Mouse (Mus musculus): ENCODE results near the gene 6430548M08Rik. TPM values are rescaled to one million over a fixed set of nuclear protein-coding genes. Genes with fewer than 3 reads are reported as not detected.

The 6430548M08Rik gene
- total RNA-seq (2021), result 100 to 1,000 TPM in 1 of 2 experiments, 10 to 100 TPM in 1; 77.7 to 152 TPM
- long read RNA-seq, experiment 1, full-length matches to known transcripts, result 19 of 60 reads
- long read RNA-seq, experiment 1, partial matches to known transcripts, result 36 of 60 reads
- long read RNA-seq, experiment 1, other reads (novel, unspliced or antisense), result 5 of 60 reads
- long read RNA-seq, experiment 2, full-length matches to known transcripts, result 2 of 14 reads
- long read RNA-seq, experiment 2, partial matches to known transcripts, result 1 of 14 reads
- long read RNA-seq, experiment 2, other reads (novel, unspliced or antisense), result 11 of 14 reads

DNA sequence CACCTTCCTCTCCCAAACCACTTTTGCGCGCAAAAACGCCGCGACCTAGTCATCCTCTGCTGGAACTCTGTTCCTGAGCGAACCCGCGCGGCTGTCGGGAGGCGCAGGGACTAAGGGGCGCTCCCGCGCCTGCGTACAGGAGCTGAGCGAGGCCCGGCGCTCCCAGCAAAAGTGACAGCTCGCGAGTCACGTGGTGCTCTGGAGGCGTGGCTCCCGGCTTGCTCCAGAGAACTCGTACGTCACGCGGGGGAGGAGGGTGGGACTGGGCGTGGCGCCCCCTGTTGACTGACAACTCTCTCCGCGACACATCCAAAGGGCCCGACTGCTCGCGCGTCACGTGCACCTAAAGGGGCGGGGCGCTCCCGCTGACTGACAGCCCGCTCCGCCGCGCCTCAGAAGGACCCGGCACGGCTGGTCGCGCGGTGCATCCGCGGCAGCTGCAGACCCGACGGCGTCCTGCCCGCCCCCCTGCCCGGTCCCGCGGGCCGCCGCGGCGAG lies at the start of gene 6430548M08Rik:
TSS of gene 6430548M08Rik (plus strand) at position 395 of the 498 bp plus-strand sequence.
- DNase-seq, result peak; percentile 100

DNA sequence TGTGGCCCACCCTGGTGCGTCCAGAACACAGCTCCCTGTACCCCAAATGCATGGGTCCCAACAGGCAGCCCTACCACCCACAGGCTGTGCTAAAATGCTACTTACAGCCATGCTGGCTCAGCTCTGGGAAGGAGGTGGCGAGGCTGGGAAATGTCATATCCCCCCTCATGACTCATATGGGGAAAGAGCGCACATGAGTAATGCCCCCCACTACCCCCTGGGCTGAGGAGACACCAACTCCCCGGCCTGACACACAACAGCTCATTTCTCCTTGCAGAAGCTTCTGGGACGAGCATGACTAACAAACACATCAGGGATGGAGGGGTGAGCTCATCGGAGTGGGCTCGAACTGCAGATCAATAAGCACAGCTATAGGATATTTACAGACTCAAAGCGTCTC lies 48.3 kb upstream of the 6430548M08Rik start:
- peak; percentile 19 to 40 for DNase-seq

DNA sequence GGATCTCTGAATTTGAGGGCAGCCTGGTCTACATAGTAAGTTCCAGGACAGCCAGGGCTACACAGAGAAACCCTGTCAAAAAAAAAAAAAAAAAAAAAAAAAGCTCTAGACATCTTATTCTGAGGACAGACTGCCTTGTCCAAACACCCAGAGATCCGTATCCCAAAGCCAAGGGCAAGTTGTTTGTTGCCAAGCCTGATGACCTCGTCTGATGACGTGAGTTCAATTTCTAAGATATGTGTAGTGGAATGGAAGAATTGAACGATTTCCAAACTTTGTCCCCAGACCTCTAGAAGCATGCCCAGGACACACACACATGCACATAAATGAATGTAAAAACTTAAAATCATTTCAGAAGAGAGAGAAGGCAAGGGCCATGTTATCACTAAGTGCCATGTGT lies 47.7 kb upstream of the 6430548M08Rik start:
- DNase-seq, result peak; percentile 40 to 69

DNA sequence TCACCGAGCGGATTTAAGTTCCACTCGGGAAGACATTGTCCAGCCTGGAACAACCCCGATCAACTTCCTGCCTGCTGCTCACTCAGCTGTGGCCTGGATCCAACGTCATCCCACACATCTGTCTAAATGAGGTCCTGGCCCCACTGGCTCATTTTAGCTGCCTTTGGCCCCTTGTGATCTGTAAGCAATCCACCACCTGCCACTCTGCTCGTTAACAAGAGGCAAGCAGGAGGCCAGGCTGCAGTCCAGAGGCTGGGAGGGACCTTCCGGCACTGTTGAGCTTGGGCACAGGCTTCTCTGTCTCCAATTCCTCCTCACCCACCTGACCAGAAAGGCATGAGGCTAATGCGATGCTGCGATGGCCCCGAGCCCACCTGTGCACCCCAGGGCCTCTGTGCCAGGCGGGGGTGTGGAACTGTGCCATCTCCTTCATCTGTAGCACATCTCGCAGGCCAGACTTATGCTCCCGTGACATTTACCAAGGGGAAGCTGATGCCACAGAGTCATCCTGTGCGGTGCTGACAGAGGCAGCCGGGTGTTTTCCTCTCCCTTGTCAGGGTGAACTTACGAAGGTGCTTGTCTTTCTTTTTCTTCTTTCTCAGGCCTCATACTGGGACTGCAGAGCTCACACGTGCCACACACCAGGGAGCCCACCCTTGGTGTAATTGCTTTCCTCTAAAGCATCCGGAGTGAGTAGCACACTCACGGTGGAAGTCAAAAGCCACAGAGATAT lies 45.9 kb upstream of the 6430548M08Rik start:
- DNase-seq, result peak; percentile 40 to 50

DNA sequence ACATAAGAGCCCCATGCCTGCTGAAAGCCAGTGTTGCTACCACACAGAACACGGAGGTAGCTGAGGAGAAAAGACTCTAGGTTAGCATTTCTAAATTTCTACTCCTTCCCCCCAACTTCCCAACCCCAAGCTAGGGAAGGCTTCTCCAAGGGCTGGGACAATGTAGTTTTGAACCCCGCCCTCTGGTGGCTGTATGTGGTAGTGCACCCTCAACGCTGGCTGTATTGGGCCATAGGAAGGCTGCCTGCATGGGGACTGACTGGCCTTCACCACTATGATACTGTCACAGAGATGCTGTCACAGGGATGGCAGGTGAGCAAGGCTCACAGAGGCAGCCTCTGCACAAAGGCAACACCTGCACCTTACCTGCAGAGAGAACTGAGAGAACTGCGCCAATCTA lies 42.3 kb upstream of the 6430548M08Rik start:
- peak; percentile 86 to 87 for DNase-seq

DNA sequence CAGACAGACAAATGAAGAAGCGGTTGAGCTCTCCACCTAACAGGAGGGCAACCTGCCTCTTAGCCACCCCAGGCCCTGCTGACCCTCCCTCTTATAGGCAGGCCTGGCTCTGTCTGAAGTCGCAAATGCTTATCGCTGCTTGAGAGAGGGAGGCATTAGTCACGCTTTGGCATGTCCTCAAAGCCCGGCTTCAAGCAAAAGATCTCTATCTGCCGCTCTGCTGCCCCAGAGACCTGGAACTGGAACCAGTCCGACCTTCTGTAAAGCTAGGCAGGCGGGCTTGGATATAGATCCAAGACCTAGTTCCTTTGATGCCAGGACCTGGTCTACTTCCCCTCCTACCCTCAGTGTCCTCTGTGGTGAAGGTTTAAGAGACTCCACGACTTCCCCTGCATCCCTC lies 41.7 kb upstream of the 6430548M08Rik start:
- DNase-seq, result peak; percentile 75 to 82

DNA sequence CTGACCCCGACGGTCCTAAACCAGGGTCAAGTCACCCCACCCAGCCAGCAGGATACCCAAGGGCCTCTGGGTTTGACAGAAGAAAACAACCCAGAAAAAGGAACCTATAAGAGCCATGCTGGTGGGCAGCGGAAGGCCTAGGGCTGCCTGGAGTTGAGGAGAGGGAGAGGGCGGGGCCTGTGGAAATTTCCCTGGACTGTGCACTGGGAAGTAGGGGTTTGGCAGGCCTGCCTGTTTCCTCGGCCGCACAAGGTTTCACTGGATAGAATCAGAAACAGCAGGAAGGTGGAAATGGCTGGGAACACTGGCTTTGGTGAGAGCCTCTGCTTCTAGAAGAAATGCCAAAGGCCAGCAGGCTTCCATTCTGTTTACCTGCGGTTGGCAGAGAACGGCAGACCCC lies 41.1 kb upstream of the 6430548M08Rik start:
- DNase-seq, result peak; percentile 51 to 57

DNA sequence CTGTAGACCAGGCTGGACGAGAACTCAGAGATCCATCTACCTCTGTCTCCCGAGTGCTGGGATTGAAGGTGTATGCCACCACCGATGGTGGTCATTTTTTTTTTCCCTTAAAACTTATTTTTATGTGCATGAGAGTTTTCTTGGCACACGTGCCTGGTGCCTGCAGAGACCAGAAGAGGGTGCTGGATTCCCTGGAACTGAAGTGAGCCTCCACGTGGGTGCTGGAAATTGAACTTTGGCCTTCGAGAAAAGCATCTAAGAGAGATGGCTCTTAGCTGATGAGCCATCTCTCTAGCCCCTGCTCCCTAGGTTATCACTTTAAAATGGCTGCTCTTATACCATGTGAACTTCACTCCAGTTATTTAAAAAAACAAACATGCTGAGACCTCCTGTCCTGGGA lies 39.4 kb upstream of the 6430548M08Rik start:
- DNase-seq, result no peak

DNA sequence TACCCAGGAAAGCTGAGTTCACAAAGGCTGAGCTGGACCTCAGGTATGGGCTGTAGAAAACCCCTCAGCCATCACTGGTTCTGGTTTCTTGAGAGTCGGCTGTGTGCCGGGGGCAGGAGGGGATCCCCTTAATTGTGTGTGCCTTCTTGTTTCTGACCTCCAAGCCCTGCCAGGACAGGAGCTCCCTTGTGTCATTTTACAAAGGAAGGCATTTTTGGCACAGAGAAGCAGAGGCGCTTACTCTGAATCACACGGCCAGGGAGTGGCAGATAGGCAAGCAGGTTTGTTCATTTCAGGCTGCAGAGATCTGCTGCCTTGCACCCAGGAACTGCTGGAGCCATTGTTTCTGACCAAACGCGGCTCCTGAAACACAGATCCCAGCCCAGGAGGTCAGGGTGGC lies 38.6 kb upstream of the 6430548M08Rik start:
- peak; percentile 30 to 32 for DNase-seq

DNA sequence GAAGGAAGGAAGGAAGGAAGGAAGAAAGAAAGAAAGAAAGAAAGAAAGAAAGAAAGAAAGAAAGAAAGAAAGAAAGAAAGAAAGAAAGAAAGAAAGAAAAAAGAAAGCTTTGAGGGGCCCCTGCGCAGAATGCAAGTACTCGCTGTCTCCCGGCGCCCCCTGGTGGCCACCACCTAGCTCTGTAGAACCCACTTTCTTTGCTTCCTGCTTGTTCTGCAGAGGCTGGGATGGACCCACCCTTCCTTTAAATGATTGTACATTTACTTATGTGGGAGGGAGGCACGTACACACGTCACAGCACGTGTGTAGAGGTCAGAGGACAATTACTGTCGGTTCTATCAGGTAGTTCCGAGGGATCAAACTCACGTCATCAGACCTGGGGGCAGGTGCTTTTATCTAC lies 35.9 kb upstream of the 6430548M08Rik start:
- peak; percentile 83 to 92 for DNase-seq

DNA sequence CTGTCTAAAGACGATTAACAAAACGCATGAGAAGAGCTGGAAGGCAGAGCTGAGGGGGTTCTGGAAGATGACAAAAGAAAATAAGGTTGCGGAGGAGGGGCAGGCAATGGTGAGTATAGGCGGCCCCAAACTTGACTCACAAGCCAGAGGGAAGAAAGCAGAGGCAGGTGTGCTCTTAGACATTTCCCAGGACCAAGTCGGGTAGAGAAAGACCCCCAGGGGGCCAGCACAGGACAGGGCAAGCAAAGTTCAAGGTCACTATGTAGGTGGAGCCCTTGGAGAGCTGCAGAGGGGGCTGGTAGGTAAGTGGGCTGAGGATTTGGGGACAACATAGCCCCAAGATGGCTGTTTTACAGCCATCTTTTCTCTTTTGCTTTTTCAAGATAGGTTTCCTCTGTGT lies 34.6 kb upstream of the 6430548M08Rik start:
- DNase-seq, result no peak

DNA sequence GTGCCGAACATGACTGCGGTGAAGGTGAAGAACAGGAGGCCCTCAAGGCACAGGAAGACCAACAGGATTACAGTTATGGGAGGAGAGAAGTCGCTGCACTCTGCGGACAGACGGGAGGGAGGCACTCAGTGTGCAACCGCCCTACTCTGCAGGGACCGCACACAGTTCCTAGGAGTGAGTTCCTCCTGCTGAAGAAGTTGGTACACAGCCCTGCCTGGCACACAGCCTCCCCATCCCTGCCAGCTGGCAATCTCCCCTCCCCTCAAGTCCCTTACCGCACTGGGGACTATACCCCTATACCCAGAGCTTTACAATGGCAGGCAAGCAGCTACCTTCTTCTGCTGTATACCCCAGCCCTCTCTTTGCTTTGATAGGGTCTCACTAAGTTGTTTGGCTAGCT lies 30.7 kb upstream of the 6430548M08Rik start:
- peak in 1 of 2 experiments; percentile 46 for DNase-seq

DNA sequence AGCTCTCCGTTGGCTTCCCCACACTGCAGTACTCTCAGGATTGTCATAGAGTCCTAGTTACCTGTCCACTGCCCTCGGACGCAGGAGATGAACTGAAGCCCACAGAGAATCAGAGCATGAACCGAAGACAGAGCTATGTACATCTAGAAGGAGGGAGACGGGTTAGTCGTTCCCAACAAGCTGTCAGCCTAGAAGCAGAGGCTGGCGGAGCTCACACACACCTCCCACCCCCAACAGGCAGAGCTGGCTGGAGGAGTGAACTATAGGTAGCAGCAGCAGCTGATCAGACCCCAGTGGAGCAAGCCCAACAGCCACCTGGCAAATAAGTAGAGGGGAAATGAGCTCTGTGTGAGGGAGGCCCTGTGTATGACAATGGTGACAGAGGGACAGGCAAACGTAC lies 29.2 kb upstream of the 6430548M08Rik start:
- no peak for DNase-seq

DNA sequence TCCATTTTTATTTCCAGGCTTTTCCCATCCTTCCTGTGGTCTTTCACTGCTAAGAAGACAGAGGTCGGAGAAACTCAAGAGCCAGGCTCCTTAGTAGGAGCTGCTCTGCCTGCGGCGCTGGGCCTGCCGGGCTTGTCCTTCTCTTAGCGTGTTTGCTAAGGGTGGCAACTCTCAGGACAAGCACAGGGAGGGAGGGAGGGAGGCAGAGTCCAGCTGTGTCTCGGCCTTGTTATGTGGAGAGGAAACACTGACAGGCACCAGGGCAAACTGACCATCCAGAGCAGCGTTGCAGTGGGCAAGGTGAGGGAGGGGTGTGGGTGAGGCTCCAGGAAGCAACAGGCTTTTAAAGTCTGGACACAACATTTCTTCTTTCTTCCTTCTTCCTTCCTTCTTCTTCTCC lies 24.4 kb upstream of the 6430548M08Rik start:
- no peak for DNase-seq

DNA sequence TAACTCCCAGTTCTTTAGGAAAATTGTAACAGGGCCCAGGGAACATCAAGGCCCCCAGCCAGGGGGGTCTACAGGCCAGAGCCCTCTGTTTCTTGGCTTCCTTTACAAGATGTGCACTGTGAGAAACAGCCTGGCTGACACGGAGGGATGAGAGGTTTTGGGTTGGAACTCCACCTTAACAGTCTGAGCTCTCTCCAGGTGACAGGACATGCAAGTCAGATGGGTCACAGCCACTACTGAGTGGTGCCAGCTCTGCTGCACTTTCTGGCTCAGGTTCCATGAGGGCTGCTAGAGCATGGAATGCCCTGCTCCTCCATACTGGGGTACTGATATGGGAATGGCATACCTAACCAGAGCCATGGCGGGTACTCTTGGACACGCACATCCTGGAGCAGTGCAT lies 22.9 kb upstream of the 6430548M08Rik start:
- no peak for DNase-seq

DNA sequence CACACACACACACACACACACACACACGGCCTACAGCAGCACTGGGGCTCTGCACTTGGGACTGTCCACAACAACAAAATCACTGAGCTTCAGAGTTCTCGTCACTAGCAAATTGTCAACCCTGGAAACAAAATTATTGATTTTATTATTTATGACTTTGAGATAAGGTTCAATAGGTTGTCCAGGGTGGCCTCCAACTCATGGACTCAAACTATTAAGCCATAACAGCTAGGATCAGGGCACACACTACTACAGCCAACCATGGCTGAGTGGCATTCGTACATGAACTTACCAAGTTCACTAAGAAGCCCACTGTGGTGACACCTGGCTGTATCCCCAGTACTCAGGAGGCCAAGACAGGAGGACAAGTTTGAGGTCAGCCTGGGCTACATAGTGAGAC lies 20.8 kb upstream of the 6430548M08Rik start:
- no peak for DNase-seq

DNA sequence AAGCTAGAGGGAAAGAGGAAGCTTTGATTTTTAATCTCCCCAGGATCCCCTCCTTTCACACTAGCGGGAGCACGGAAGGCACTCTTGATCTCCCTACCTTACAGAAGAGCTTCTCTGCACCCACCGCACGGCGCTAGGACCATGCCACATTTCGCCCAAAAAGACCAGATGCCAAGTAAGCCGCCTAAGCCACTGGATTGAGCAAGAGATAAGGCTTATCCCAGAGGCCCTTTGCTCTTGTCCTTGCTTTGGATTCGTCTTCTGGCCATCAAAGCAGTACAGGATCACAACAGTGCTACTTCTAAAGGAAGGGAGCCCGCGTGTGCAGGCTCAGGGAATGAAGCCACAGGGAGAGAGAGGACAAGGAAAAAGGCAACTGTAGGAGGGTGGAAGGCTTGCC lies 19.2 kb upstream of the 6430548M08Rik start:
- no peak for DNase-seq

DNA sequence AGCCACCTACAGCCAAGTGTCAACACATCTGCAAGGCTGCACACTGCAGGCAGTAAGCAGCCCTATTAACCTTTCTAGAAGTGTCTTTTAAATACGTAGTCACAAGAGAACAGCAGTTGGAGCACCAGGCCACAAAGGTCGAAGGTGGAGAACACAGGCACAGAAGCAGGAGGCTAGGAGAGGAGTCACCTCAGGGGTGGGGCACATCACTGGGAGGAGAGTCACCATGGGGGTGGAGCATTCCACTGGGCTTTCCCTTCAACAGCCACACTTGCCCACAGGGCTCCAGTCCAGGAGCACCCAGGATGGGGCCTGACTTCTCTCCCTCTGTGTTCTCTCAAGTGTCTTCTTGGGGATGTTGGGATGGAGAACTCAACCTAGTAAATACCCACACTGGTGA lies 17.5 kb upstream of the 6430548M08Rik start:
- DNase-seq, result peak in 1 of 2 experiments; percentile 44

DNA sequence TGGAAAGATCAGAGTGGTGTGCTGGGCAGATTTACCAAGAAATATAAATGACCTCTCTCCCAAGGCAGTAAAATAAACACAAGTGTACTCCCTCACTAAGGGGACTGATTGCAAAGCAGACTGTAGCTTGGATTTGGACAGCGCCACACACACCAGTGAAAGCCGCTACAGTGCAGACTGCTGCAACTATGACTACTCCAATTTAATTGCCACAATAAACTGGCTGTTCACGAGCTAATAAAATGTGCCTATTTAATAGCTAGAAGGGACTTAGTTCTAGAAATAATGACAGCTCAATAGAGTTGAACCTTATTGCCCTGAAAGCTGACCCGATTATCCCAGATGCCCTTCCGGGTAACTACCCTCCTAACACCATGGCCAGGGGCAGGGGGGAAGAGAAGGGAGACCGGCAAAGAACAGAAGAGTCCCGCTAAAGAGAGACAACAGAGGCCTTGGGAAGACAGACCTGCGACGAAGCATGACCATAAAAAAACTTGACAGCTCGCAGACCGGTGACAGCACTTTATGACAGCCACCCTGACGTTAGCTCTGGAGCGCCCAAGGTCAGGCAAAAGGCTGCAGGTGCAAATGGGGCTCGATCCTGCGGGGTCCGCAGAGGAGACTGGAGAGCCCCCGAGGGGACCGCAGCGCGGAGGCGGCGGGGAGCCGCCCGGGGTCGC lies 13.4 kb upstream of the 6430548M08Rik start:
- peak in 1 of 2 experiments; percentile 44 for DNase-seq

DNA sequence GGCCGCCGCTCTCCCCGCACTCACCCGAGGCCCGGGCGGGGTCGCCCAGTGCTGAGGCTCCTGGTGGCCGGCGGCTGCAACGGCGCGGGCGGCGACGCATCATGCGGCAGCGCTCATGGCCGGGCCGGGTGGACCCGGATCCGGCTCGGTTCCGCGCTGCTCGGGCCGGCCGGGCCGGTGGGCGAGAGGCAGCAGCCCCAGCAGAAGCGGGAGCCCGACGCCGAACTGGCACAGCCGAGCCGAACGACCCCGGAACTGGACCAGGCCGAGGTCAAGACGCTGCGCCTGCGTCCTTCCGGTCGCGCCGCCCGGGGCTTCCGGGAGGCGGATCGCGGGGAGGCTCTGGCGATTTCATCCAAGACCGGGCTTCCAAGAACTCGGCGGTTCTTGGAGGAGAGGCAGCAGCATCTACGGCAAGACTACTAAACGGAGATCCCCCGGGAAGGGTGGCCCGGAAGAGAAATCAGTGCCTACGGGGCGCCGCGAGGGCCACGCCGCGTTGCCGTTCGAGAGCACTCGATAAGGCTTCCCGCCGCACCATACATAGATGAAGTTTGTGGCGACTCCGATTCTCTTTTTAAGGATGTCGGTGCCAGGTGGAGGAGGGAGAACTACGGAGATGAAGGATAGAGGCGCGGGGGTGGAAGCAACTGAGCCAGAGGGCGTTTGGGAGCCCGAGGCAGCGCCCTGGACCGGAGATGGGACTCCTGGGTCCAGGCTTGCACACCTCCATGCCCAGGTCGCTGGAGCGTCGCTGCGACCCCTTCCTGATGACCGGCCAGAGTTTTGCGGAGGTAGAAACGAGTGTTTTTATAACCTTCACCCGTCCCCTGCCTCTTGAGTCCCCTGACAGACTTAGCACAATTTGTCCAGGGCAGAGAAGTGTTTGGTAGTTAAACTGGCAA lies 12.6 kb upstream of the 6430548M08Rik start, which contains the start of gene Zdhhc7:
TSS of gene Zdhhc7 (minus strand) at position 415 of the 905 bp plus-strand sequence.
- DNase-seq, result peak; percentile 88 to 92

DNA sequence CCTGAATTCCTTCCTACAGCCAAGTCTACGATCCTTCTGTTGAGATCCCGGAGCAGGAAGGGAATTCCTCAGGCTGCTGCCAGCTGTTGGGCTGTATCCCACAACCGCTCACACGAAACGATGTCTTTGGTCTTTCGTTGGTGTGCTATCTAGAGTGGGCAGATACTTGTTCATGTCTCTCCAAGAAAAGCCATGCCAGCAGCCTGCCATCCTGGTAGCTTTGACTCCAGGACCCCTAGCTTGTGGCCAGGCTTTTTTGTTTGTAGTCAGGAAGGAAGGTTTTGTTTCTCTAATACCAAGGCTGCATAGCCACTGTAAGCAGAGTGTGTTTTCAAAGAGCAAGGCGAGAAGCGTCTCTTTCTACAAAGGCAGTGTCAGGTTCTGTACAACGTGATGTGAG lies 10.0 kb upstream of the 6430548M08Rik start:
- DNase-seq, result no peak

Measured in adrenal gland, postnatal 36 days (tissue).